Mouse (Mus musculus) urinary bladder, postnatal 36 days (tissue): ENCODE results near the gene D10Jhu81e.
"Not testable (repeated sequence)": the region's sequence is repeated elsewhere in the genome, so short reads cannot be mapped to it uniquely, and the experiment has no call there.

ENCODE experiments used
- DNase-seq, 2 experiments: peaks; one replicate each; pipeline ENCODE4 v3.0.0; 2022; ENCODE audit warnings: low spot score in 2 of 2, mixed read lengths in 1 of 2

The D10Jhu81e gene

DNA sequence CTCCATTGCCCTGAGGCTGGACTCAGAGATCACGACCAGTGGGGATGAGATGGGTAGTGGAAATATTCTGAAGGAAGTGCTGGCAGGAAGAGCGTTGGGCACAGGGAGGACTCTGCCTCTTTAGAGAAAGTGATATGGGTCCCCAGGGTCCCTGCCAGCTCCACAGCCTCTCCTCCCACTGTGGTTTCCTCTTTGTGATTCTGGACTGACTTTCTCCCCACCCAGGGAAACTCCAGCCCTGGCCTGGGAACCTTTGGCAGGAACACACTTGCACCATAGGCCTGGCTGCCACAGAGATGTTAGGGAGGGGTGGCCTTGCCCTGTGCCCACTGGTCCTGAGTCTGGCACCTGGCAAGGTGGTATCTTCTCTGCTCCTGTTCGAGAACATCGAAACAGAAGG, 39.6 kb downstream of the D10Jhu81e start:
- DNase-seq: no peak

DNA sequence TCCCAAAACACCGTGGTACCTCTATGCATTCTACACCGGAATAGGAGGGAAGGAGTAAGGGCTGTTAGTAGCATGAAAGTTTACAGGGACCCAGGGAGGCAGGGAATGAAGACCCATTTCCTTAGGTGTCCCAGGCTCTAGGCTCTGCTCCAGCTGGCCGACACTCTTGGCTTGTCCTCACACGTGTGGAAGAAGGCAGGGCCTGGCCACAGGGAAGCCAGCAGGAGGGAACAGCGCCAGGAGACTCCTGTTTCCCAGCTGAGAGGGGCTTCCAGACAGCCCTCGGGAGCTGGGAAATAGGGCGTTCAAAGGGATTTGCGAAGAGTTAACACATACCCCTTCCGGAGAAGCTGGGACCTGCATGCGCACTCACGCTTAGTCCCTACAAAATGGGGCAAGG, 40.2 kb downstream of the D10Jhu81e start:
- no peak for DNase-seq

DNA sequence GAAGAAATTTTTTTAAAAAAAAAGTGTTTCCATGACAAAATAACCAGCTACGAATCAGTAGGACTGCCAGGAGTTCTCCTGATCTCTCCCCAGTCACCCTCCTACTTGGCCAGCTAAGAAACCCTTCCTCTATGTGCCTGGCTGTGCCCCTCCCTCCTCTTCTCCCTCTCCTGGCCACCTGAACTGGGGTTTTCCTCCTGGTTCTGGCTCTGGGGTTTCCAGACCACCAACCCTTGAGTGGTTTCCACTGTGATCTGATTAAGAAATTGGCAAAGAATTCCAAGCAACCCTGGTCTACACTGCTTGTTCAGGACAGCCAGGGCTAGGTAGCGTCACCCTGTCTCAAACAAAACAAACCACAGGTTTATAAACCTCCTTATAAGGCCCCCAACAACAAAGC, 40.9 kb downstream of the D10Jhu81e start:
- DNase-seq: no peak

DNA sequence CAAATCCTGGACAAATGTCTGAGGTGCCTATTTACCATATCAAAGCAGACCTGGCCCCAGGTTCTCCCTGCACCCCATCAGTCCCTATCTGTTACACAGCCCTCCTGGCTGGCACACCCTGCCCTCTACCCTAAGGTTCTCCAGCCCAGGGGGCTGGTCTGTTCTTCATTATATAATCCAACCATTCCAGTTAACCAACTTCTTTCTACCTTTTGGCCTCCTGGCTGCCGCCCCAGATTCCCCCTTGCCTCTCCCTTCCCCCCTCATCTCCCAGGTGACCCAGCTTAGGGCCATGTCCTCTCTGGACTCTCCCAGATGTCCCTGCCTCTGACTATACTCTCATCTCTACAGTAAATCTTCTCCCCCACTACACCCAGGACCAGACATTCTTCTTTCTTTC, 41.7 kb downstream of the D10Jhu81e start:
- DNase-seq: no peak

DNA sequence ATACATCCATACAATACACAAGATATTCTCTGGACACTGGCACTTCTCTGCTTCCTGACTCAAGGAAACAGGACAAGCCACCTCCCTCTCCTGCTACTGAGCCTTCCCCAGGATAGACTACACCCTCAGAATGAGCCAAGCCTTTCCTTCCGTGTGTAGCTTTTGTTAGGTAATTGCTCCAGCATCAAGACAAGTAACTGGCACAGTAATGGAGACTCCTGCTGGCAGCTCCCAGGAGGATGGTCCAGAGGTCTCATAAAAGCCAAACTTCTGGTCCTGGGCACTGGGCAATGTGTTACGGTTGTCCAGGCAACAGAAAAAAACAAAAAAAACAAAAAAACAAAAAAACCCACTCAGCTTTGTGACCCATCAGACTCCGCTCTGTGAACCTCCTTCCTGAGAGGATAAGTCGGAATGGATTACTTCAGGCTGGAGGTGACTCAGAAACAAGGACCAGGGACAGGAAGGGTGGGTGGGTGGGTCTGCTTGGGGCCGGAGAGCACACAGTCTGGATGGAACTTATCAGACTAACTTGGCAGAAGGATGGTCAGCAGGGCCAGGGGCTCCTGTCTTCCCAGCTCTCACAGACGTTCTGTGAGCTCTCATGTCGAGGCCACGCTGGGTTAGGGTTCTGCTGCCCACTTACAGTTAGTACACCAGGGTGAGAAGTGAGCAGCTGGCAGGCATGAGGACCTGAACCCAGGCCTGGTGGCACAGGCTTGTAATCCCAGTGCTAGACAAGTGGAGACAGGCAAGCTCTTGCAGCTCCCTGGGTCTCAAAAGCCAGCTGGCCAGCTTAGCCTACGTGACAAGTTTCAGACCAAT, 42.3 kb downstream of the D10Jhu81e start:
- no peak for DNase-seq

DNA sequence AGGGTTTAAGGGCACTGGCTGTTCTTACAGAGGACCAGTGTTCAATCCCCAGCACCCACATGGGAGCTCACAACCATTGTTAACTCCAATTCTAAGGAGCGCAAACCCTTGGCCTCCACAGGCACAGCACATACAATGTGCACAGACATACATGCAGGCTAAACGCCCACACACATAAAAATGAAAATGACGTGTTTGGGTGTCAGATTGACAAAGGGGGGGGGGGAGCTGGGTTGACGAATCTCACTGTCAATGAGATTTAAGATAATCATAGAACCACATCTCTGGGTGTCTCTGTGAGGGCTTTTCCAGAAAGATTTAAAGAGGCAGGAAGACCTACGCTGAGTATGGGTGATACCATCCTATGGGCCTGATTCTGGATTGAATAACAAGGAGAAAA, 43.3 kb downstream of the D10Jhu81e start:
- DNase-seq: no peak

DNA sequence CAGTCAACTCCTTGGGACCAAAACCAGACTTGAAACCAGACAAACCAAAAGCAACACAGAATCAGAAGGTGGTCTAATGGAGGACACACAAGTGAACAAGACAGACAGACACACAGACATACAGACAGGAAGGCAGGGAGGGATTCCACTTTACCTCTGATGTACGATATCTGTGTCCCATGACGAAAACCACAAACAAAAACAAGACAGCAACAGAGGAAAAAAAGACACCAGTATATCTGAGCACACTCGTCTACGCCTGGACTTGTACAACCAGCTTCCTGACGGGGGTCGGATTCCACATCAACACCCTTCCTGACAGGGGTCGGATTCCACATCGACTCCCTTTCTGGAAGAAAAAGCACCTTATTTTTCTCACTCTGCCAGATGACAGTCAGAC, 44.5 kb downstream of the D10Jhu81e start:
- DNase-seq: not testable (repeated sequence)

DNA sequence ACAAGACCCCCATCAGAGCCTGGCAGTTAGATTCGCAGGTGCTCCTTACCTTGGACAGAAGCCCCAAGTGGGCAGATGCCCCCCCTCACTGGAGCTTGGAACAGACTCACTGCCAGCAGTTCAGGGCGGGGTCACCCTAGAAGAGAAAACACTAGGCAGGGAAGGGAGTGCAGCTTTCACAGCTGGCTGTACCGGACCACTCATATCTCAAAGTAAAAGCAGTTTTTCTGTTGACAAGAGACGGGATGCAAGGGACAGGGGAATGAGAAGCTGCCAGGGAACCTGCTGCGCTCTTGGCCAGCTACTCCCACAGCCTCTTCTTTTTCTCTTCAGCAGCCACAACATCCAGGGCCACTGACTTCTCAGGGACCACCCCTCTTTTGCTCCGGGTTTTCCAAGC, 45.4 kb downstream of the D10Jhu81e start:
- not testable (repeated sequence) for DNase-seq

DNA sequence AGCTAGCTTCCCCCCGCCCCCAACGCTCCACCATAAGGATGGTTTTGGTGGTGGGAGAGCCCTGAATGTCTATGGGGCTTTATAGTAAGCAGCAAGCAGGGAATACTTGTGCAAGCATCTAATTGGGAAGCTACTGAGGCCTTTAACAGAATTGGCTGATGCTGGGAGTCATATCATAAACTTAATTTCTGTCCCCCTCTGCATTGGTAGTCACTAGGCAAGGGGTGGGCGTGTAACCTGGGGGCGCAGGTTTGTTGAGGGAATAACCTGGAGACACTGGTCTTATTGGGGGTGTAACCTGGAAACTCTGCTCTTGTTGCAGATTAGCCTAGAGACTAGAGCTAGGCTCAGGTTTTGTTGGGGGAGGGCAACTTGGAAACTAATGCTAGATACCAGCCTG, 50.2 kb downstream of the D10Jhu81e start:
- no peak for DNase-seq

DNA sequence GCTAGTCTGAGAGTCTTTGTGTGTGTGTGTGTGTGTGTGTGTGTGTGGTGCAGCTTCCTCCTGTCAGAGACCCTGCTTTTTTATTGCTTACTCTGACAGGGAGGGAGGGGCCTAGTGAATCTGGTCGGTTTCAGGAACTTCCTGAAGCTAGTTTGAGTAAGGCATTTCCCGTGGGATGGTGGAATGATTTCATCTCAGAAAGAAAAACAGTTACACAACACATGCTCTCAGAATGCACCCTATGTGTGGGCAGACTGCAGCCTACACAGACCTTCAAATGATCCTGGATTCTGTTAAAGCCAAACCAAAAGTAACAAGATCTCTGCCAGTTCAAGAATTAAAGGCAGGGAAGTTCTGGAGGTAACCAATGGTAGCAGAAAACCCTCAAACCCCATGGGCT, 54.4 kb downstream of the D10Jhu81e start:
- DNase-seq: no peak

DNA sequence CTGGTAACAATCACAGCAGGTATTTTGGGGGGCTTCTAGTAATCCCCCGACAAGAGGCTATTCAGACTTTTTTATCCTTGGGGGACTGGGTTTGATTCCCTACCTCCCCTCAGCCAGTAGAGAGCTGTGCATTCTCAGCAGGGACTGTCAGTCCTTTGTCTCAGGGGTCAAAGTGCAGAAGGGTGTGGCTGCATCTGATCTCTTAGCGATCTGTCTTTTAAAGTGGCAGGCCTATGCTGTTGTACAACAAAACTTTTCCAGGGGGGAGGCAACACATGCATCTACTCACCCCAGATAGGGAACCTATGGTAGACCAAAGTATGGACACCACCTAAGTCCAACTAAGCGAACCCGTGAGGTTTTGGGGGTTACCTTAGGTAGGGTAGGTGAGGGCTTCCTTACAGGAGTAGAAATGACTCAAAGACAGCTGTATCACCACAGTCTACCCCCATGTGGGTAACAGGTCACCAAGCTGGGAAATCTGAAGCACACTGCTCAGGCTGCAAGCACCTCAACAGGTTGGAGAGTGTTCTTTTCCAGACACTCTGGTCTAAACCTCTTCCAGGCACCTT, 55.0 kb downstream of the D10Jhu81e start:
- no peak for DNase-seq
